In genomic region chr2:103324320-103324719, GRCm38 (mm10) we compare ENCODE assay signal across 24 mouse cellular contexts. TPM values are rescaled to one million over a fixed set of nuclear protein-coding genes. Genes with fewer than 3 reads are reported as not detected.
A peak's percentile ranks its signal among the peaks of the same experiment; 100 is the strongest.
DNase-seq lines count a peak whose midpoint lies in the region; ATAC-seq lines count a peak whose summit lies in the region.
"Had no signal": no experiment of that assay in that cellular context is flagged by ENCODE, and none has a peak within 500 bp of the region (broad histone marks: within the 10 kb centered on the region; RNA-seq: fewer than 3 reads in every experiment).

No protein-coding gene starts in this region.

- WGBS in embryonic facial prominence, embryonic 14.5 days = 63% methylated on average over 2 of the region's 2 CpGs
- WGBS in embryonic facial prominence, embryonic 10.5 days = 80% methylated on average over 2 of the region's 2 CpGs
- WGBS in lung, embryonic 15.5 days = 59% methylated on average over 2 of the region's 2 CpGs
- WGBS in forebrain, embryonic 13.5 days = 94% methylated on average over 2 of the region's 2 CpGs

- no peak overlapping the region for H3K9ac ChIP-seq in embryonic facial prominence, embryonic 14.5 days (ENCODE audit: low read depth, low read length)
- no peak overlapping the region for H3K9ac ChIP-seq in lung, embryonic 15.5 days
- no peak overlapping the region for H3K9ac ChIP-seq in forebrain, embryonic 13.5 days
- H3K9ac ChIP-seq: forebrain, embryonic 12.5 days; midbrain, embryonic 13.5 days; neural tube, embryonic 12.5 days had no signal

- ATAC-seq in embryonic facial prominence, embryonic 14.5 days (ENCODE audit: low read depth) = peak; percentile 53; the same call in 1 of the 2 replicates
- no peak for ATAC-seq in lung, embryonic 15.5 days (ENCODE audit: borderline replicate concordance, extremely low read depth, low FRiP score, low TSS enrichment)
- ATAC-seq in megakaryocyte-erythroid progenitor cell, adult 5-6 weeks (replicated peaks; ENCODE audit: low FRiP score, low TSS enrichment, poor library complexity, severe bottlenecking) = peak; percentile 62
- no peak for ATAC-seq in forebrain, embryonic 13.5 days
- ATAC-seq: activated CD4-positive, CD25-positive, alpha-beta regulatory T cell, adult 4 months; hindbrain, postnatal 0 days; midbrain, embryonic 13.5 days had no signal

- no peaks in the 10 kb centered on the region for H3K4me1 ChIP-seq in embryonic facial prominence, embryonic 14.5 days (ENCODE audit: control insufficient read depth, insufficient read depth, low read length)
- H3K4me1 ChIP-seq in embryonic facial prominence, embryonic 10.5 days = peaks cover 4% of the 10 kb centered on the region; the same call in 1 of the 2 replicates
- peaks cover 34% of the 10 kb centered on the region for H3K4me1 ChIP-seq in lung, embryonic 15.5 days
- no peaks in the 10 kb centered on the region for H3K4me1 ChIP-seq in forebrain, embryonic 13.5 days
- H3K4me1 ChIP-seq: forebrain, embryonic 12.5 days; midbrain, embryonic 13.5 days; neural tube, embryonic 12.5 days had no signal

- H3K27me3 ChIP-seq in embryonic facial prominence, embryonic 14.5 days (replicated peaks; ENCODE audit: control insufficient read depth, insufficient read depth, low read length) = no peaks in the 10 kb centered on the region
- no peaks in the 10 kb centered on the region for H3K27me3 ChIP-seq in embryonic facial prominence, embryonic 10.5 days (replicated peaks; ENCODE audit: low read depth, poor library complexity, severe bottlenecking)
- no peaks in the 10 kb centered on the region for H3K27me3 ChIP-seq in lung, embryonic 15.5 days
- H3K27me3 ChIP-seq in forebrain, embryonic 13.5 days = no peaks in the 10 kb centered on the region
- H3K27me3 ChIP-seq: forebrain, embryonic 12.5 days; midbrain, embryonic 13.5 days; neural tube, embryonic 12.5 days had no signal

- no peak for DNase-seq in embryonic facial prominence, embryonic 14.5 days (ENCODE audit: low spot score)
- no peak for DNase-seq in embryonic facial prominence, embryonic 10.5 days (ENCODE audit: low spot score)
- no peak for DNase-seq in lung, postnatal 4 days
- no peak for DNase-seq in gastrocnemius, postnatal 4 days (ENCODE audit: low spot score in 2 of 2)
- no peak for DNase-seq in thymus, postnatal 10 days (ENCODE audit: low spot score in 2 of 2)
- DNase-seq: adrenal gland, postnatal 25 days; cerebellum, adult 18-20 months; cerebellum, postnatal 25 days; embryo, embryonic 11 days; gastrocnemius, postnatal 10 days; kidney, adult 2 months; kidney, postnatal 4 days; layer of hippocampus, adult 9-11 months; left cerebral cortex, postnatal 4 days; thymus, adult 2 months had no signal

- no peaks in the 10 kb centered on the region for H3K9me3 ChIP-seq in embryonic facial prominence, embryonic 14.5 days (ENCODE audit: control insufficient read depth, low read length)
- H3K9me3 ChIP-seq in embryonic facial prominence, embryonic 10.5 days = no peaks in the 10 kb centered on the region
- no peaks in the 10 kb centered on the region for H3K9me3 ChIP-seq in lung, embryonic 15.5 days
- H3K9me3 ChIP-seq in forebrain, embryonic 13.5 days (replicated peaks) = no peaks in the 10 kb centered on the region
- H3K9me3 ChIP-seq: forebrain, embryonic 12.5 days; midbrain, embryonic 13.5 days; neural tube, embryonic 12.5 days had no signal

- H3K4me3 ChIP-seq in embryonic facial prominence, embryonic 14.5 days (ENCODE audit: low read depth, low read length) = no peak overlapping the region
- no peak overlapping the region for H3K4me3 ChIP-seq in embryonic facial prominence, embryonic 10.5 days
- no peak overlapping the region for H3K4me3 ChIP-seq in lung, embryonic 15.5 days
- no peak overlapping the region for H3K4me3 ChIP-seq in forebrain, embryonic 13.5 days
- H3K4me3 ChIP-seq: forebrain, embryonic 12.5 days; left cerebral cortex, adult 2 months; midbrain, embryonic 13.5 days; neural tube, embryonic 12.5 days had no signal

- no peaks in the 10 kb centered on the region for H3K36me3 ChIP-seq in embryonic facial prominence, embryonic 14.5 days (ENCODE audit: control insufficient read depth, insufficient read depth, low read length)
- no peaks in the 10 kb centered on the region for H3K36me3 ChIP-seq in embryonic facial prominence, embryonic 10.5 days (replicated peaks)
- no peaks in the 10 kb centered on the region for H3K36me3 ChIP-seq in lung, embryonic 15.5 days
- no peaks in the 10 kb centered on the region for H3K36me3 ChIP-seq in forebrain, embryonic 13.5 days (ENCODE audit: poor library complexity, severe bottlenecking)
- H3K36me3 ChIP-seq: forebrain, embryonic 12.5 days; midbrain, embryonic 13.5 days; neural tube, embryonic 12.5 days had no signal

- H3K27ac ChIP-seq in embryonic facial prominence, embryonic 14.5 days (replicated peaks; ENCODE audit: low read depth, low read length) = no peak overlapping the region
- no peak overlapping the region for H3K27ac ChIP-seq in embryonic facial prominence, embryonic 10.5 days (replicated peaks)
- H3K27ac ChIP-seq in lung, embryonic 15.5 days = peak overlapping the region; percentile 86
- H3K27ac ChIP-seq in forebrain, embryonic 13.5 days = no peak overlapping the region
- H3K27ac ChIP-seq: forebrain, embryonic 12.5 days; hindbrain, postnatal 0 days; left cerebral cortex, adult 2 months; midbrain, embryonic 13.5 days; neural tube, embryonic 12.5 days had no signal

- no peak overlapping the region for H3K4me2 ChIP-seq in embryonic facial prominence, embryonic 14.5 days (ENCODE audit: low read depth, low read length)
- H3K4me2 ChIP-seq in lung, embryonic 15.5 days = no peak overlapping the region
- H3K4me2 ChIP-seq in forebrain, embryonic 13.5 days = no peak overlapping the region
- H3K4me2 ChIP-seq: forebrain, embryonic 12.5 days; midbrain, embryonic 13.5 days; neural tube, embryonic 12.5 days had no signal

RNA-seq across cellular contexts. Expression of gene Ehf, which starts 21.2 kb away (rescaled TPM):
- polyA plus RNA-seq in embryonic facial prominence, embryonic 14.5 days (2014; fragmentation: Nextera tagmentation; extraction: Ambion mirVana) = 8.4 and 13.1 TPM in 2 replicates
- polyA plus RNA-seq in embryonic facial prominence, embryonic 10.5 days (2016; fragmentation: Nextera tagmentation; extraction: Ambion mirVana) = not detected in 2 replicates
- polyA plus RNA-seq in lung, embryonic 15.5 days (2015; fragmentation: Nextera tagmentation; extraction: Ambion mirVana) = 4.5 and 5.0 TPM in 2 replicates
- not detected in 2 replicates for total RNA-seq in megakaryocyte-erythroid progenitor cell, adult 5-6 weeks (2014; fragmentation: Nextera tagmentation)
- not detected in 2 replicates for total RNA-seq in megakaryocyte-erythroid progenitor cell, adult 5-6 weeks (2017)
- under 1 TPM in 1 of 2 experiments, not detected in 1; 0.13 TPM for total RNA-seq in gastrocnemius, postnatal 4 days (2021)
- polyA plus RNA-seq in forebrain, embryonic 13.5 days (2015; fragmentation: Nextera tagmentation; extraction: Ambion mirVana) = 0.05 TPM in 1 of 2 replicates, not detected in the other
- total RNA-seq: gastrocnemius, postnatal 10 days; hindbrain, postnatal 0 days; left cerebral cortex, postnatal 4 days had no signal
- polyA plus RNA-seq: activated CD4-positive, CD25-positive, alpha-beta regulatory T cell, adult 4 months; neural tube, embryonic 12.5 days had no signal

Comparison
In these comparisons a context has a peak if more than half of its experiments do, and no peak if none do; other contexts are left out.
1. ATAC-seq: peak in embryonic facial prominence, embryonic 14.5 days (single experiment) and megakaryocyte-erythroid progenitor cell, adult 5-6 weeks (single experiment); none in lung, embryonic 15.5 days (single experiment) and forebrain, embryonic 13.5 days (single experiment).